Mouse (Mus musculus): ENCODE measurements at regions not wholly inside any gene's neighbourhood (a gene's known extent, or its start where the extent isn't known, plus 50 kb on each side); places are given as distances from the start of the nearest gene placed in this dataset.

- Histone ChIP-seq H3K4me1 (ENCODE audit: control insufficient read depth in 1 of 2, insufficient read depth in 2 of 2, low read length in 2 of 2) (no peaks in the 10 kb centered on the region), H3K79me2 (ENCODE audit: control insufficient read depth, insufficient read depth, low read length, poor library complexity) (no peaks in the 10 kb centered on the region), H3K36me3 (ENCODE audit: control insufficient read depth in 1 of 2, insufficient read depth in 2 of 2, low read length in 2 of 2) (no peaks in the 10 kb centered on the region), H3K27me3 (ENCODE audit: control insufficient read depth in 1 of 2, insufficient read depth in 2 of 2, low read length in 2 of 2) (no peaks in the 10 kb centered on the region; a peak in 1 of 4 replicates), H3K9me3 (replicated peaks; ENCODE audit: insufficient read depth, low read length) (no peaks in the 10 kb centered on the region), H3K27ac (ENCODE audit: control insufficient read depth, low read depth, low read length) (no peak overlapping the region), H3K9ac (ENCODE audit: control insufficient read depth, low read depth, low read length, poor library complexity, severe bottlenecking) (no peak overlapping the region), H3K4me3 (ENCODE audit: control insufficient read depth in 1 of 2, insufficient read depth in 1 of 2, low read depth in 2 of 2, low read length in 2 of 2) (no peak overlapping the region)
- no peak for TF ChIP-seq CTCF (IDR thresholded peaks at IDR 0.05 in 2 of 3, conservative IDR thresholded peaks at IDR 0.05 in 1 of 3; ENCODE audit: control insufficient read depth in 1 of 3, insufficient read depth in 1 of 3, low read depth in 2 of 3, low read length in 3 of 3, poor library complexity in 1 of 3, severe bottlenecking in 1 of 3)
- TF ChIP-seq NRF1 (IDR thresholded peaks at IDR 0.05; ENCODE audit: insufficient read depth, low read depth, low read length, poor library complexity, severe bottlenecking) = no peak
- no peak for TF ChIP-seq NELFE (IDR thresholded peaks at IDR 0.05; ENCODE audit: low read depth, low read length)
- no peak for TF ChIP-seq TAL1 (IDR thresholded peaks at IDR 0.05; ENCODE audit: low read length)
- TF ChIP-seq E2F4 (IDR thresholded peaks at IDR 0.05; ENCODE audit: borderline replicate concordance, low read depth, low read length) = no peak
- no peak for TF ChIP-seq RAD21 (IDR thresholded peaks at IDR 0.05; ENCODE audit: low read depth, low read length)
- TF ChIP-seq MXI1 (IDR thresholded peaks at IDR 0.05; ENCODE audit: low read depth, low read length) = no peak
- TF ChIP-seq USF2 (IDR thresholded peaks at IDR 0.05; ENCODE audit: borderline replicate concordance in 1 of 2, insufficient read depth in 1 of 2, low read depth in 1 of 2, low read length in 2 of 2) = no peak
- TF ChIP-seq GABPA (IDR thresholded peaks at IDR 0.05; ENCODE audit: low read depth, low read length) = no peak
- no peak for TF ChIP-seq TBP (IDR thresholded peaks at IDR 0.05; ENCODE audit: low read depth, low read length)
- TF ChIP-seq SIN3A (IDR thresholded peaks at IDR 0.05; ENCODE audit: low read length) = no peak
- TF ChIP-seq POLR2AphosphoS5 (IDR thresholded peaks at IDR 0.05; ENCODE audit: borderline replicate concordance, low read depth, low read length) = no peak
- TF ChIP-seq POLR2AphosphoS2 (IDR thresholded peaks at IDR 0.05; ENCODE audit: low read length) = no peak
- TF ChIP-seq EP300 (IDR thresholded peaks at IDR 0.05; ENCODE audit: low read depth in 1 of 2, low read length in 2 of 2) = no peak
- DNase-seq (ENCODE audit: low read depth, low spot score) = no peak
Measured at GRCm38 (mm10) chr10:99476776-99477175, 213.7 kb downstream of the Dusp6 start.

- H3K79me2 ChIP-seq (ENCODE audit: control insufficient read depth, insufficient read depth, low read length, poor library complexity) = no peaks in the 10 kb centered on the region
- no peak for DNase-seq (ENCODE audit: low read depth, low spot score)
- no peak overlapping the region for H3K9ac ChIP-seq (ENCODE audit: control insufficient read depth, low read depth, low read length, poor library complexity, severe bottlenecking)
- H3K4me3 ChIP-seq (ENCODE audit: control insufficient read depth in 1 of 2, insufficient read depth in 1 of 2, low read depth in 2 of 2, low read length in 2 of 2) = no peak overlapping the region
- H3K9me3 ChIP-seq (replicated peaks; ENCODE audit: insufficient read depth, low read length) = no peaks in the 10 kb centered on the region
- no peaks in the 10 kb centered on the region for H3K4me1 ChIP-seq (ENCODE audit: control insufficient read depth in 1 of 2, insufficient read depth in 2 of 2, low read length in 2 of 2)
- H3K27me3 ChIP-seq (ENCODE audit: control insufficient read depth in 1 of 2, insufficient read depth in 2 of 2, low read length in 2 of 2) = no peaks in the 10 kb centered on the region; a peak in 1 of 4 replicates
- H3K27ac ChIP-seq (ENCODE audit: control insufficient read depth, low read depth, low read length) = no peak overlapping the region
- TF ChIP-seq ZKSCAN1 (IDR thresholded peaks at IDR 0.05; ENCODE audit: low read depth, low read length) = no peak
- H3K36me3 ChIP-seq (ENCODE audit: control insufficient read depth in 1 of 2, insufficient read depth in 2 of 2, low read length in 2 of 2) = no peaks in the 10 kb centered on the region
Measured at GRCm38 (mm10) chr10:99480573-99480972, 217.5 kb downstream of the Dusp6 start.

- no peaks in the 10 kb centered on the region for H3K4me1 ChIP-seq (ENCODE audit: control insufficient read depth in 1 of 2, insufficient read depth in 2 of 2, low read length in 2 of 2)
- TF ChIP-seq ZKSCAN1 (IDR thresholded peaks at IDR 0.05; ENCODE audit: low read depth, low read length) (no peak), BHLHE40 (IDR thresholded peaks at IDR 0.05; ENCODE audit: borderline replicate concordance, low read depth, low read length) (no peak), NELFE (IDR thresholded peaks at IDR 0.05; ENCODE audit: low read depth, low read length) (no peak), JUND (IDR thresholded peaks at IDR 0.05; ENCODE audit: low read depth, low read length) (no peak), SIN3A (IDR thresholded peaks at IDR 0.05; ENCODE audit: low read length) (no peak), KAT2A (conservative IDR thresholded peaks at IDR 0.05; ENCODE audit: low read depth, low read length) (no peak), TCF12 (IDR thresholded peaks at IDR 0.05; ENCODE audit: low read depth, low read length) (no peak), TAL1 (IDR thresholded peaks at IDR 0.05; ENCODE audit: low read length) (no peak), E2F4 (IDR thresholded peaks at IDR 0.05; ENCODE audit: borderline replicate concordance, low read depth, low read length) (no peak), POLR2AphosphoS2 (IDR thresholded peaks at IDR 0.05; ENCODE audit: low read length) (no peak), ZC3H11A (IDR thresholded peaks at IDR 0.05; ENCODE audit: low read depth, low read length) (no peak), USF2 (IDR thresholded peaks at IDR 0.05; ENCODE audit: borderline replicate concordance in 1 of 2, insufficient read depth in 1 of 2, low read depth in 1 of 2, low read length in 2 of 2) (no peak), ELF1 (IDR thresholded peaks at IDR 0.05; ENCODE audit: low read depth, low read length) (no peak)
- no peak for DNase-seq (ENCODE audit: low read depth, low spot score)
- H3K36me3 ChIP-seq (ENCODE audit: control insufficient read depth in 1 of 2, insufficient read depth in 2 of 2, low read length in 2 of 2) = no peaks in the 10 kb centered on the region
- H3K27ac ChIP-seq (ENCODE audit: control insufficient read depth, low read depth, low read length) = no peak overlapping the region
- H3K79me2 ChIP-seq (ENCODE audit: control insufficient read depth, insufficient read depth, low read length, poor library complexity) = no peaks in the 10 kb centered on the region
- H3K9me3 ChIP-seq (replicated peaks; ENCODE audit: insufficient read depth, low read length) = no peaks in the 10 kb centered on the region
- no peaks in the 10 kb centered on the region; a peak in 1 of 4 replicates for H3K27me3 ChIP-seq (ENCODE audit: control insufficient read depth in 1 of 2, insufficient read depth in 2 of 2, low read length in 2 of 2)
- H3K9ac ChIP-seq (ENCODE audit: control insufficient read depth, low read depth, low read length, poor library complexity, severe bottlenecking) = no peak overlapping the region
- no peak overlapping the region for H3K4me3 ChIP-seq (ENCODE audit: control insufficient read depth in 1 of 2, insufficient read depth in 1 of 2, low read depth in 2 of 2, low read length in 2 of 2)
Measured at GRCm38 (mm10) chr10:99482009-99482408, 219.0 kb downstream of the Dusp6 start.

All from MEL (cell line).